Mouse (Mus musculus): Measurements from ENCODE around the gene Polr2l.

Polr2l gene

GRCm38 (mm10) chr7:141467230-141468030 is 7.5 kb downstream of the Polr2l start, which contains the start of gene Cd151:
Gene Cd151 (plus strand): TSS chr7:141467392.
- DNase-seq (ENCODE audit: low spot score), result peak; percentile 72

DNA sequence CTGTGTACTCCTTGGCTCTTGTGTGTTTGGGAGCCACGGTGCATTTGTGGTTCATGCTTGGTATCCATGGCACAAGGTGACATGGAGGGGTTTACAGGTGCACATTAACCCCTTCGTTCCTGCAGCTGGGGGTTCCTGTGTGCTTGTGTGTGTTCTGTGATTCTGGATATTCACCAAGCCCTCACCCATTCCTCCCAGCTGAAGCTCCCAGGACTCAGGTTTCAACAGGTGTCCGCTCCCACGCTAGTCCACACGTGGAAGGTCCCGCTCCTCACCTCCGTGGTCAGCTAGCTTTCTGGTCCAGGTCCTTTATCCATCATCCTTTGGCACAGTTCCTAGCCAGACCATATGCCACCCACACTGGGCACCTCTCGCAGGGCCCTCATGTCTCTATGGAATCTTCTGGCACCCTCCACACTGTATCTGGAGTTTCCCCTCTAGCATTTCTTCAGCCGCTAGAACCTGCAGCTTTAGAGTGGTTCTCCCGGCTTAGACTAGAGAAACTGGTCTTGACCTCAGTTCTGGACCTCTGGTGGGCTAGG is 8.3 kb downstream of the Polr2l start:
- DNase-seq (ENCODE audit: low spot score), result no peak

DNA sequence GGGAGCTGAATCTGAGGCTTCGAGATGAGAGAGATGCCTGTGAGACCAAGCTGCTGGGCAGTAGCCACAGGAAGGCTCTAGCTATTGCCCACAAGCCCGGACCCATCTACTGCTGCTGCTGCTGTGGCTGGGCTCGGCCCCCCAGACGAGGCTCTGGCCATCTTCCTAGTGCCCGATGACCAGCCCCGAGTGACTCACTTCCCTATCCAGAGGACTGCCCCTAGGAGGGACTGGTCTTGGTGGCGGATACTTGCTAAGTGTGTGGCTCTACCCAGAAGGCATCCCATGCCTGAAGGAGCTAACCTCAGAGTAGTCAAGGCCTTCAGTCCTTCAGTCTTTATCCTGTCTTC is 8.9 kb downstream of the Polr2l start:
- no peak for DNase-seq (ENCODE audit: low spot score)

DNA sequence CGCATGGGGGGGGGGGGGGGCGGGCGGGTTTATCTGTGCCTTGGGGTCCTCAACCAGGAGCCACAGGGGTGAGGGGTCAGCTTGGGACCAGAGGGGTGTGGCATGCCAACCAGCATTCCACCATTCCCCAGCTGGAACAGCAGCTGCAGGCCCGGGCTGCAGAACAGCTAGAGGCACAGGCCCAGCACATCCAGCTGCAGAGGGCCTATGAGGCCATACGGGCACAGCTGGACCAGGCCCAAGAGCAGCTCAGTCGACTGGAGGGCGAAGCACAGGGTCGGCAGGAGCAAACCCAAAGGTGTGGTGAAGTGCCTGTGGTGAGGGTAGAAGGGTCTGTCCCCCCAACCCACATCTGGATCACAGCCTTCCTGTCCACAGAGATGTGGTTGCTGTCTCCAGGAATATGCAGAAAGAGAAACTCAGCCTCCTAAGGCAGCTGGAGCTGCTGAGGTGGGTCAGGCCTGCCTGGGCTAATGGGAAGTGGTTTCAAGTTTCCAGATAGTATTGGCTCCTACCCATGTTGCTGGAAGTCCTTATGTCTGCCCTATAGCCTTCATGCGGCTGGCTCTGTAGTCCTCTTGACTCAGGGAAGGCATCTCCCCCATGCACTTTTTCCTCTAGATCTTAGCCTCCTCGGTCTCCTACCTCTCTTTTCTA is 9.4 kb downstream of the Polr2l start:
- DNase-seq (ENCODE audit: low spot score), result no peak

- DNase-seq (ENCODE audit: low spot score), result no peak
Observed at GRCm38 (mm10) chr7:141464603-141465201, 10.2 kb downstream of the Polr2l start.

DNA sequence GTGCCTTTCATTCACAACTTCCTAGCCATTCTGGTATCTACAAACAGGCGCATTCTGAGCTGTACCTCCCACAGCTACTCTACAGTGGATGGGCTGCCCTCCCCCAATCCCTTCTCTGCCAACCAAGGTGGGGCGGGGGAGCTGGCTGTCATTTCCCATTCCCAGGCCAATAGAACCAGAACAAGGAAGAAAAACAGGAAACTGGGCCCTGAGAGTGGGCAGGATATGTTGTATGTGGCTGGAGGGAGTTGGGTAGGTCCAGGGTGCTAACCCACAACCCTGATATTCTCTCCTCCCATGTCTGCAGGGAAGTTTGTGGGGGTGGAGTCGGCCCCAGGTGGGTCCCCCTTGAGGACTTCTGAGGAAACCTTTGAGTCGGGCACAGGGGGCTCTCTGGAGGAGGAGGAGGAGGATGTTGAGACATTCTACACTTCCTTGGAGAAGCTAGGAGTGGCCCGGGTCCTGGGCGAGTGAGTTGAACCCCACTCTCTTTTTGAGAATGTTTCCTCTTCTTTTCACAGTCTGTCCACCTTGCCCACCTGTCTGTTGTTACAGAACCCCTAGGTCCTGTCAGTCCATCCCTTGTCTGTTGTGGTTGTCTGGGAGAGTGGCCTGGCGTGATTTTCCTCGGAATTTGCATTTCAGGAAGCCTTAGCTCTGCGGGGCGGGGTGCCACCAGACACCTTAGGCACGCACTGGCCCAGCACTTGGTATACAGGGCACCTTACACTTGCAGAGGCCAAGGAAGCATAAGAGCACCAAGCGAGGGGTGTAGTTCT is 10.9 kb downstream of the Polr2l start:
- DNase-seq (ENCODE audit: low spot score), result no peak

DNA sequence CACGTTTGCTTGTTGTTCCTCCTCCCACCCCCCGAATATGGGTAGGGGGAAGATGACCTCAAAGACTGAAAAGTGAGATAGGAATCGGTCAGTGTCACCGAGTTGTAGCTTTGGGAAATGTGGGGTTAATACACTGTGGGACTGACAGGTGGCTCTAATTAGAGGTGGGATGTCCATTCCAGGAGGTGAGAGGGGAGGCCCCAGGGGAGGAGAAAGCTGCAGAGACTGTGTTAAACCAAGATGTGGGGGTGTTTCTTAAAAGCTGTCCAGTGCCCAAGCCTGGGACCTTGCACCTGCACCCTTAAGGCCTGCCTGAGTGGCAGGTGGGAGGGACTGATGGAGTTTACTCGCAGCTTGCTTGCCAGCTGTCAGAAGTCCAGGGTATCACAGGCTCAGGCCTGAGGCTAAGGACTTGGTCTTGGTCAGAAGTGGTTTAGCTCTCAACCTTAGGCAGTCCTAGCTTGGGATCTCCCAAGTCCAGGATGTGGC is 12.6 kb downstream of the Polr2l start:
- no peak for DNase-seq (ENCODE audit: low spot score)

DNA sequence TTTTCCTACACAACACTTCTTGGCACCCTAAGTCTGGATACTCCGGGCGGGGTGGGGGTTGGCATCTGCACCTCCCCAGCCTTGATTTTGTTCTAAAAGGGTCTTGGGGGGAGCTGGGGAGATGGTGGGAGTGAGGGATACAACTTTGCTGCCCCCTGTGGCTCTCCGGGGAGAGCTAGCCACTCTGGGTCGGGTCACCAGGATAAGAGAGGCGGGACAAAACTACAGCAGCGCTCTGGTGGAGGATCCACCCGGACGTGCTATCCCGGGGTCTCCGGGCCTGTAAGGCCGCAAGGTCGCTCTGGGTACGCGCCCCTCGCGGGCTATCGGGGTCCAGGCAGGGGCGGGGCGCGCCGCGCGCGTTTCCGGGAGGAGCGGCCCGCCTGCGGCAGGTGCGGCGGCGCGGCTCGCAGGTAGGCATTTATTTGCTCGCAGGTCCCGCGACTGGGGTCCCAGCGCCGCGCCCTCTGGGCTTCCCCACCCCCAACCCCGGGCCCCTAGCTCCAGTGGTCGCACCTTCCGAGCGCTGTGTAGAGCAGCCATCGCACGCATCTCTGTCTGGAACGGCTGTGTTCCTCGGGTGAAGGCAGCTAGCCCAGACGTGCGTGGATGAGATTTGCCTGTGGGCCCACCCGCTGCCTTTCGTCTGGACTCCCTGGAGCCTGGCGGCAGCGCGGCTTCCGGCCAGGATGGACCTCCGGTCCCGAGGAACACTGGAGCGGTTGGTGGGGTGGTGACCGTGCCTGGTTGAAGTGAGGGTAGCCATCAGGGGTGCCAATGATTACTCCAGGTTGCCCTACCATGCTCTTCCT is 13.2 kb downstream of the Polr2l start:
- DNase-seq (ENCODE audit: low spot score), result no peak

GRCm38 (mm10) chr7:141460391-141461113 is 14.4 kb downstream of the Polr2l start, which contains the start of gene Cracr2b:
Gene Cracr2b (plus strand): TSS chr7:141461094.
- DNase-seq (ENCODE audit: low spot score), result no peak

DNA sequence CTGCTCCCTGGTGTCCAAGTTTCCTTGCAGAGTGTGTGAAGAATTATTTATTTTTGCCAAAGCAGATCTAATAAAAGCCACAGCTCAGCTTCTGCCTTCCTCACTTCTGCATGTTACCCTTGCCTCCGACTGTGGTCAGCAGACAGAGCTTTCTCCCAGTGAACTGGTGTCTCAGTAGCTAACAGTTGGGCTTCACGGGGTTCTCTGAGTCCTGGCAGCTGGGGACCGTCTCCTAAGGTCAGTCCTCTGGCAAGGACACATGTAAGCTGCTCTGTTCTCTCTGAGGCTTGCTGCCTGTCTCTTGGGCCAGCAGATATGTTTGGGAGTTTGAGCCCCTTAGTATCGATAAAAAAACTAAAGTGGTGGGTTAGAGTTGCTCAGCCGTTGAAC is 14.9 kb downstream of the Polr2l start:
- DNase-seq (ENCODE audit: low spot score), result no peak

GRCm38 (mm10) chr7:141459301-141459711 is 15.6 kb downstream of the Polr2l start:
- no peak for DNase-seq (ENCODE audit: low spot score)

GRCm38 (mm10) chr7:141458661-141459060 is 16.3 kb downstream of the Polr2l start:
- no peak for DNase-seq (ENCODE audit: low spot score)

DNA sequence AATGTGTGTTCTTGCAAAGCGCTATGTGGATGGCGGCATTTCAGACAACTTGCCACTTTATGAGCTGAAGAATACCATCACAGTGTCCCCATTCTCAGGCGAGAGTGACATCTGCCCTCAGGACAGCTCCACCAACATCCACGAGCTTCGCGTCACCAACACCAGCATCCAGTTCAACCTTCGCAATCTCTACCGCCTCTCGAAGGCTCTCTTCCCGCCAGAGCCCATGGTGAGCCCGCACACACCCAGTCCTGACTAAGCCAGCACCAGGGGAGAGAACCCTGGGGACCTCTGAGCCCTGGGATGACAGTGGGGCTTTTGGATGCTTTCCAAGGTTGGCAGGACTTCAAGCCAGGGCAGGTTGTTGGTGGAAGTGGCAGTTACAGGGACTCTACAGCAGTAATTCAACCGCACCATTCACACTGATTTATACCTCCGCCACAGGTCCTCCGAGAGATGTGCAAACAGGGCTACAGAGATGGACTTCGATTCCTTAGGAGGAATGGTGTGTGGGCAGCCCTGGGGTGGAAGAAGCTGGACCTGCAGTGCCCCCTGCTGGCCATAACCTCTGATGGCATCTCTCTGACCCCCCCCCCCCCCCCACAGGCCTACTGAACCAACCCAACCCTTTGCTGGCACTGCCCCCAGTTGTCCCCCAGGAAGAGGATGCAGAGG is 16.8 kb downstream of the Polr2l start:
- DNase-seq (ENCODE audit: low spot score), result no peak

GRCm38 (mm10) chr7:141457236-141457635 is 17.7 kb downstream of the Polr2l start:
- no peak for DNase-seq (ENCODE audit: low spot score)

DNA sequence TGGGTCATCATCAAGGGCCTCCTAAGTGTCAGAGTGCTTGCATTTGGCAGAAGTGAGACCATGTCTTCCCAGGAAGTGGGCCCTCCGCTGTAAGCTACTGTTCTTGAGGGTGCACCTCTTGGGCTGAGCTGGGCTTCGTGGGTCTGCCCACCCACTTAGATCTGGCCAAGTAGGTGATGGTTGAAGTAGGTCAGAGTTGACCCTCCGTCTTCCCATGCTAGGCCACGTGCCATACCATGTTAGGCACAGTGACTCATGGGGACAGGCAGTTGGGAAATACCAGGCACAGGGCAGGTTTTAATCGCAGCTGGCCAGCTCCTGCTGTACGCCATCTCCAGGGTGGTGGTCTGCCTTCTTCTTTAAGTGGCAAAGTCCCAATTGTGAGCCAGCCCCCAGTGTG is 18.2 kb downstream of the Polr2l start:
- no peak for DNase-seq (ENCODE audit: low spot score)

GRCm38 (mm10) chr7:141455610-141456314 is 19.2 kb downstream of the Polr2l start:
- DNase-seq (ENCODE audit: low spot score), result peak; percentile 65

DNA sequence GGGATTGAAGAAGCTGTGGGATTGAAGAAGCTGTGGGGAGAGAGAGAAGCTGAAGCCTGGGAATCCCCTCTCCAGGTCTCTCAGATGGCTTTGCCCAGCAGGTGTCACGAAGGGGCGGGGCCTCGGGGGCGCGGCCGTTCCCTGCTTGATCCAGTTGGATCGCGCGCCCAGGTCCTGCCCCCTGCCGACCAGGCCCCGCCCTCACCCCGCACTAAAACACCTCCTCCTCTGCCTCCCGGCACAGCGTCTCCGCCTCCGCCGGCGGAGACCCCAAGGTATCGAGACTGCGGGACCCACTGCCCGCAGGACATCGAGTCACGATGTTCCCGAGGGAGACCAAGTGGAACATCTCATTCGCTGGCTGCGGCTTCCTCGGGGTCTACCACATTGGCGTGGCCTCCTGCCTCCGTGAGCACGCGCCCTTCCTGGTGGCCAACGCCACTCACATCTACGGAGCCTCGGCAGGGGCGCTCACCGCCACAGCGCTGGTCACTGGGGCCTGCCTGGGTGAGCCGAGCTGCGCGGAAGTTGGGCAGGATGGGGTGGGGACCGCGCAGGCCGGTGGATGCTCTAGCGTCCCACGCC is 19.9 kb downstream of the Polr2l start, which contains the start of gene Pnpla2:
Pnpla2 (plus strand) TSS at position 232 of the 585 bp plus-strand sequence.
- peak; percentile 91 for DNase-seq (ENCODE audit: low spot score)

DNA sequence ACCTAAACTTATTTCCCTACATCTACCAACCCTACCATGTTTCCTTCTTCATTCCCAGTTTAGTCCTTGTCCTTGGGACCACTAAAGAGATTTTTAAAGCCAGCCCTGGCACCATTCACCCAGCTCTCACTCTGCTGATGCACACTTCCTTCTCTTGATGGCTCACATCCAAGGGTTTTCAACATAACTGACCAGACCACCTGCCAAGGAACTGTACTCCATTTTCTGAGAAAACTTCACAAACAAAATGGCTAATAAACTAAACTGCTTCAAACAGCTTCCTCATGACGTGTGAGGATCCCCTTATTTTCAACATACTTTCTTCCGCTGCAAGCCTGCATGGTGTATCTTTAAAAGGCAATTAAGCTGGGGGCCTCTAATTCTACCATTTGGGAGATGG is 21.3 kb downstream of the Polr2l start:
- no peak for DNase-seq (ENCODE audit: low spot score)

- no peak for DNase-seq (ENCODE audit: low spot score)
Observed at GRCm38 (mm10) chr7:141451928-141452327, 23.0 kb downstream of the Polr2l start.
